Mouse (Mus musculus): Measurements from ENCODE around the gene Tmem60. TPM values are rescaled to one million over a fixed set of nuclear protein-coding genes. Genes with fewer than 3 reads are reported as not detected.

Tmem60 gene
- total and polyA plus RNA-seq, 3 experiments = 23.5 to 37.4 TPM; not detected in 1

DNA sequence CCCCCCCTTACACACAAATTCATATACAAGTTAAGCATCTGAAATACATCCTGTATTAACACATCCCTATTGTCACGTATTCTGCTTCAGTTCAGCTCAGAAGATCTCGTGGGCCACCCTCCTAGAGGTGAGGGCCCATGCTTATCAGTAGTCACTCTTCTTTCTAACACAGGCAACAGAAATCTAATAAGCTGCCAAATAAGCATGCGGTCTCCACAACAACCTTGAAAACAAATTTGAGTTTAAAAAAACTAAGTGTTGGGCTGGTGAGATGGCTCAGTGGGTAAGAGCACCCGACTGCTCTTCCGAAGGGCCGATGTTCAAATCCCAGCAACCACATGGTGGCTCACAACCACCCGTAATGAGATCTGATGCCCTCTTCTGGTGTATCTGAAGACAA, 24.2 kb downstream of the Tmem60 start (continued):
- TF ChIP-seq TCF12 (IDR thresholded peaks at IDR 0.05; ENCODE audit: low read depth, low read length) = peak; percentile 49; the same call in 1 of the 2 replicates
- no peak for TF ChIP-seq JUND (IDR thresholded peaks at IDR 0.05; ENCODE audit: low read depth, low read length)

DNA sequence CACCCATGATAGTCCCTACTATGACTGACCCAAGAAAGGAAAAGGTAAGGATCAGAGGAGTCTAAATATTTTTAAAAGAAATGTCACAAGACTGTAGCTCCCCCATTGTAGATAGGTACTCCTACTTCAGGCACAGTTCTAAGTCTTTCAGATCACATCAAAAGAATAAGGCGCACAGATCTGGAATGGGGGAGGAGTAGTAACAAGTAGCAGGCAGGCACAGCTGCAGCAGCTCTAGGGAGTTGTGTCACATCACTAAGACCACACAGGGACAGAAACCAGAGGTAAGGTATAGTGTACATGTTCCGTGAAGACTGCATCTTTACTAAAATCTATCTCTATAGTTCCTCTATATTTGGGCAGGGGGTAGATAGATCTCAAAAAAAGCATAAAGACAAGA, 29.8 kb downstream of the Tmem60 start:
- H3K9me3 ChIP-seq (replicated peaks; ENCODE audit: insufficient read depth, low read length) = no peaks in the 10 kb centered on the region
- H3K36me3 ChIP-seq (ENCODE audit: control insufficient read depth in 1 of 2, insufficient read depth in 2 of 2, low read length in 2 of 2) = peaks cover 12 to 18% of the 10 kb centered on the region in 2 experiments
- peaks cover 5 to 7% of the 10 kb centered on the region in 2 experiments for H3K4me1 ChIP-seq (ENCODE audit: control insufficient read depth in 1 of 2, insufficient read depth in 2 of 2, low read length in 2 of 2)
- no peak for DNase-seq (ENCODE audit: low read depth, low spot score)
- H3K27ac ChIP-seq (ENCODE audit: control insufficient read depth, low read depth, low read length) = no peak overlapping the region
- no peak overlapping the region for H3K9ac ChIP-seq (ENCODE audit: control insufficient read depth, low read depth, low read length, poor library complexity, severe bottlenecking)
- H3K79me2 ChIP-seq (ENCODE audit: control insufficient read depth, insufficient read depth, low read length, poor library complexity) = peaks cover 5% of the 10 kb centered on the region; the same call in 1 of the 2 replicates
- H3K27me3 ChIP-seq (ENCODE audit: control insufficient read depth in 1 of 2, insufficient read depth in 2 of 2, low read length in 2 of 2) = no peaks in the 10 kb centered on the region
- no peak overlapping the region for H3K4me3 ChIP-seq (ENCODE audit: control insufficient read depth in 1 of 2, insufficient read depth in 1 of 2, low read depth in 2 of 2, low read length in 2 of 2)
- TF ChIP-seq TBP (IDR thresholded peaks at IDR 0.05; ENCODE audit: low read depth, low read length) (no peak), ZC3H11A (IDR thresholded peaks at IDR 0.05; ENCODE audit: low read depth, low read length) (no peak), ZKSCAN1 (IDR thresholded peaks at IDR 0.05; ENCODE audit: low read depth, low read length) (no peak), EP300 (IDR thresholded peaks at IDR 0.05; ENCODE audit: low read depth in 1 of 2, low read length in 2 of 2) (no peak)

DNA sequence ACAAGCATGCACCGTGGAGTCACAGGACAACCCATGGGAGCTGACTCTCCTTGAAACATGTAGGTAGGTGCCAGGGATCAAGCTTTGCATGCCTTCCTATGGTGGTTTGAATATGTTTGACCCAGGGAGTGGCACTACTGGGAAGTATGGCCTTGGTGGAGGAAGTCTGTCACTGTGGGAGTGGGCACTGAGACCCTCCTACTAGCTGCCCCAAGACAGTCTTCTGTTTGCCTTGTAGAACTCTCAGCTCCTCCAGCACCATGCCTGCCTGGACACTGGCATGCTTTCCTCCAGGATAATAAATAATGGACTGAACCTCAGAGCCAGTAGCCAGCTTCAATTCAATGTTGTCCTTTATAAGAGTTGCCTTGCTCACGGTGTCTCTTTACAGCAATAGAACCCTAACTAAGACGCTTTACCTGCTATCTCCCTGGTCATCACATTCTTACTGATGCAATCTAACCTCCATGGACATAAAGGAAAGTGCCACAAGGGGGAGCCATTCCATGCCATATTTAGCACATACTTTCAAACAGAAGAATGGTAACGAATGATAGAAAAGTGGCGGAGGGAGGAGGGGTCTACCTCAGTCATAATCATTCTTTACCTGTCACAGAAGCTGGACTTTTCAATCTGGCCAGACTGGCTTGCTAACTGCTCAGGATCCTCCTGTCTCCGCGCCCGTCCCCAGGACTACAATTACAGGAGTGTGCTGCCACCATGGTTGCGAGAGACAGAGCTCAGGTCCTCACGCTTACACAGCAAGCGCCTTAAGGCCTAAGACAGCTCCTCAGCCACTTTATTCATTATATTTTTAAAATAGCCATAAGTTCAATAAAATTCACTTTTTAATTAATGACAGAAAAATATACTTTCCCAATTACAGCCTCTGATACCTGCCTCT, 31.6 kb downstream of the Tmem60 start:
- TF ChIP-seq SIN3A (IDR thresholded peaks at IDR 0.05; ENCODE audit: low read length) = no peak
- TF ChIP-seq HCFC1 (IDR thresholded peaks at IDR 0.05; ENCODE audit: low read depth, low read length) = no peak
- TF ChIP-seq CHD2 (IDR thresholded peaks at IDR 0.05; ENCODE audit: low read length) = no peak
- TF ChIP-seq MAZ (IDR thresholded peaks at IDR 0.05; ENCODE audit: low read depth, low read length) = no peak
- TF ChIP-seq RAD21 (IDR thresholded peaks at IDR 0.05; ENCODE audit: low read depth, low read length) = peak; percentile 64
- peak; percentile 71 for TF ChIP-seq GATA1 (IDR thresholded peaks at IDR 0.05; ENCODE audit: low read depth, low read length)
- TF ChIP-seq ZMIZ1 (IDR thresholded peaks at IDR 0.05; ENCODE audit: low read depth, low read length) = no peak
- TF ChIP-seq CTCF (IDR thresholded peaks at IDR 0.05 in 2 of 3, conservative IDR thresholded peaks at IDR 0.05 in 1 of 3; ENCODE audit: control insufficient read depth in 1 of 3, insufficient read depth in 1 of 3, low read depth in 2 of 3, low read length in 3 of 3, poor library complexity in 1 of 3, severe bottlenecking in 1 of 3) = peak; percentile 19 to 84 (median 81); a peak in 5 of 6 replicates
- TF ChIP-seq CHD1 (IDR thresholded peaks at IDR 0.05; ENCODE audit: low read depth, low read length) = no peak
- no peak for TF ChIP-seq RCOR1 (IDR thresholded peaks at IDR 0.05; ENCODE audit: low read depth, low read length)
- TF ChIP-seq NELFE (IDR thresholded peaks at IDR 0.05; ENCODE audit: low read depth, low read length) = no peak
- TF ChIP-seq MEF2A (IDR thresholded peaks at IDR 0.05; ENCODE audit: extremely low read depth, insufficient replicate concordance, low read depth, low read length, poor library complexity, severe bottlenecking) = no peak
- no peak for TF ChIP-seq POLR2AphosphoS2 (IDR thresholded peaks at IDR 0.05; ENCODE audit: low read length)
- no peak for TF ChIP-seq KAT2A (conservative IDR thresholded peaks at IDR 0.05; ENCODE audit: low read depth, low read length)
- no peak for TF ChIP-seq UBTF (IDR thresholded peaks at IDR 0.05; ENCODE audit: borderline replicate concordance, insufficient read depth, low read depth, low read length)
- no peak for TF ChIP-seq TBP (IDR thresholded peaks at IDR 0.05; ENCODE audit: low read depth, low read length)
- no peak for TF ChIP-seq JUND (IDR thresholded peaks at IDR 0.05; ENCODE audit: low read depth, low read length)
- TF ChIP-seq ZC3H11A (IDR thresholded peaks at IDR 0.05; ENCODE audit: low read depth, low read length) = peak; percentile 58
- no peak for TF ChIP-seq BHLHE40 (IDR thresholded peaks at IDR 0.05; ENCODE audit: borderline replicate concordance, low read depth, low read length)
- peak; percentile 78 for TF ChIP-seq SMC3 (IDR thresholded peaks at IDR 0.05; ENCODE audit: low read depth, low read length)
- no peak for TF ChIP-seq MAX (IDR thresholded peaks at IDR 0.05; ENCODE audit: low read length)
- no peak for TF ChIP-seq MXI1 (IDR thresholded peaks at IDR 0.05; ENCODE audit: low read depth, low read length)
- no peak overlapping the region for H3K27ac ChIP-seq (ENCODE audit: control insufficient read depth, low read depth, low read length)
- no peaks in the 10 kb centered on the region; a peak in 1 of 4 replicates for H3K4me1 ChIP-seq (ENCODE audit: control insufficient read depth in 1 of 2, insufficient read depth in 2 of 2, low read length in 2 of 2)
- no peaks in the 10 kb centered on the region for H3K9me3 ChIP-seq (replicated peaks; ENCODE audit: insufficient read depth, low read length)
- peaks cover 2 to 17% of the 10 kb centered on the region in 2 experiments; a peak in 3 of 4 replicates for H3K36me3 ChIP-seq (ENCODE audit: control insufficient read depth in 1 of 2, insufficient read depth in 2 of 2, low read length in 2 of 2)
- DNase-seq (ENCODE audit: low read depth, low spot score) = peak; percentile 66
- H3K4me3 ChIP-seq (ENCODE audit: control insufficient read depth in 1 of 2, insufficient read depth in 1 of 2, low read depth in 2 of 2, low read length in 2 of 2) = no peak overlapping the region
- H3K27me3 ChIP-seq (ENCODE audit: control insufficient read depth in 1 of 2, insufficient read depth in 2 of 2, low read length in 2 of 2) = no peaks in the 10 kb centered on the region
- peaks cover 7% of the 10 kb centered on the region; the same call in 1 of the 2 replicates for H3K79me2 ChIP-seq (ENCODE audit: control insufficient read depth, insufficient read depth, low read length, poor library complexity)
- H3K9ac ChIP-seq (ENCODE audit: control insufficient read depth, low read depth, low read length, poor library complexity, severe bottlenecking) = no peak overlapping the region

Measured in MEL (cell line).